Mouse (Mus musculus) lung, adult 2 months (tissue): ENCODE data around the gene Piwil4. TPM values are rescaled to one million over a fixed set of nuclear protein-coding genes. Genes with fewer than 3 reads are reported as not detected.
"Not testable (repeated sequence)": the region's sequence is repeated elsewhere in the genome, so short reads cannot be mapped to it uniquely, and the experiment has no call there.

Source experiments
- DNase-seq: peaks from one replicate; pipeline ENCODE4 v3.0.0; 2022
- H3K4me1 ChIP-seq: fragments of 200-500 bp; 2 replicates; pipeline ENCODE4 v1.6.1; 2011; ENCODE audit warnings: low read length; ENCODE audit not compliant: control insufficient read depth, insufficient read depth
- H3K4me3 ChIP-seq: fragments of 200-500 bp; replicated peaks from 2 replicates; pipeline ENCODE3; 2011; ENCODE audit warnings: low read depth, mild to moderate bottlenecking, control low read depth, low read length; ENCODE audit errors: extremely low read depth
- CTCF ChIP-seq: fragments of 200-500 bp; IDR thresholded peaks from 2 replicates; pipeline ENCODE4 v1.5.1; 2011; ENCODE audit warnings: mild to moderate bottlenecking, low read length, control low read depth; ENCODE audit not compliant: insufficient read depth
- POLR2A ChIP-seq: fragments of 200-500 bp; IDR thresholded peaks from 2 replicates; pipeline ENCODE4 v1.6.1; 2011; ENCODE audit warnings: low read depth, mild to moderate bottlenecking, control low read depth, low read length, borderline replicate concordance; ENCODE audit errors: extremely low read depth
- WGBS: fragments of 180-500 bp; shearing (Covaris S2); methylation state at CpG from one replicate; pipeline ENCODE4 v1.1.7; 2018; 5-methylcytosine and 5-hydroxymethylcytosine counted together
- polyA plus RNA-seq: library from polyadenylated mRNA; depleted of rRNA; stranded (reverse); fragments of >200 nt; gene quantifications from 2 replicates; pipeline ENCODE4 v1.2.3, GENCODE M21; 2012

Piwil4 gene
- polyA plus RNA-seq, 1 experiment = 4.6 TPM

GRCm38 (mm10) chr9:14705321-14706162 is 35.0 kb downstream of the Piwil4 start:
- 66% methylated on average over 13 of the region's 13 CpGs for WGBS

GRCm38 (mm10) chr9:14700795-14701194 is 39.7 kb downstream of the Piwil4 start:
- DNase-seq, H3K4me1 ChIP-seq, H3K4me3 ChIP-seq: not testable (repeated sequence)
- WGBS = 84% methylated on average over 1 of the region's 1 CpGs

More at GRCm38 (mm10) chr9:14705321-14706162, 35.0 kb downstream of the Piwil4 start:
- TF ChIP-seq CTCF (no peak), POLR2A (no peak)
- Histone ChIP-seq H3K4me3 (no peak overlapping the region), H3K4me1 (no peaks in the 10 kb centered on the region)
- DNase-seq = no peak

DNA sequence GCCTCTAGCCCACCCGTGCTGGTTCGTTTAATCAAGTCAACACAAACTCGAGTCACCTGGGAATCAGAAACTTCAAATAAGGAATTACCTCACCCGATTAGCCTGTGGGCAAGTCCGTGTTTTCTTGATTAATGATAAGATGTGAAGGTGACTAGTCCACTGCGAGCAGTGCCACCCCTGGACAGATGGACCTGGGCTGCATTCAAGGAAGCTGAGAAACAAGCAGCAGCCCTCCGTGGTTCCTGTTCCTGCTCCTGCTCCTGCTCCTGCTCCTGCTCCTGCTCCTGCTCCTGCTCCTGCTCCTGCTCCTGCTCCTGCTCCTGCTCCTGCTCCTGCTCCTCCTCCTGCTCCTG is 41.3 kb downstream of the Piwil4 start:
- DNase-seq = no peak
- TF ChIP-seq POLR2A = no peak
- no peak for TF ChIP-seq CTCF
- WGBS = 42% methylated on average over 7 of the region's 7 CpGs

DNA sequence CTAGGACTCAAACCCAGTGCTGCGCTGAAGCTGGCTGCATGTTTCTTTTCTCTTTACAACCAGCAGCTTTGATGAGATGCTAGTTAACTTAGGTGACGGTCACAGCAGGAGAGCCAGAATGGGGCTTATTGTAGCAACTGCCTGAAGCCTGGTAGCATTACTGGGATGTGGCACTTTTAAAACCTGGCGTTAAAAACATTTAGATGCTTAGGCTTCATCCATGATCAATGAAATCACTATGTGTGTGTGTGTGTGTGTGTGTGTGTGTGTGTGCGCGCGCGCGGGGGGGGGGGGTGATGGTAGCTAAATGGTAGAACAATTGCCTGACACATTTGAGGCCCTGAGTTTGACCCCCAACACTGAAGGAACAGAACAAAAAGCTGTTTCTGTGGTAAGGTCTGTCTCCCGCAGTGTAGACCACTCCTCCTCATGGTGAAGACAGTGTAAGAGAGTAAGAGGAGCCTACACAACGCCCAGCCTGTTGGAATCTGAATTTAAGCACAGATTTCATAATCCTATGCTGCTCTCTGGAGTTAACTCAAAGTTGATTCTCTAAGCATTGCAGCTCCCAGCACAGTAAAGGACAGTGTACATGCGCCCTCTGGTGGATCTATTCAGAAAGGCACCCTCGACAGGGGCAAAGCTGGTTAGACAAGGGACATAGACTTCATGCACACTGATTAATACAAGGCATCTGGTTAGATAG is 41.8 kb downstream of the Piwil4 start:
- 56% methylated on average over 12 of the region's 12 CpGs for WGBS
- DNase-seq = peak; percentile 87
- TF ChIP-seq POLR2A (no peak), CTCF (peak; percentile 88)

More for the DNA sequence above, 41.3 kb downstream of the Piwil4 start:
- H3K4me1 ChIP-seq = no peaks in the 10 kb centered on the region
- no peak overlapping the region for H3K4me3 ChIP-seq

DNA sequence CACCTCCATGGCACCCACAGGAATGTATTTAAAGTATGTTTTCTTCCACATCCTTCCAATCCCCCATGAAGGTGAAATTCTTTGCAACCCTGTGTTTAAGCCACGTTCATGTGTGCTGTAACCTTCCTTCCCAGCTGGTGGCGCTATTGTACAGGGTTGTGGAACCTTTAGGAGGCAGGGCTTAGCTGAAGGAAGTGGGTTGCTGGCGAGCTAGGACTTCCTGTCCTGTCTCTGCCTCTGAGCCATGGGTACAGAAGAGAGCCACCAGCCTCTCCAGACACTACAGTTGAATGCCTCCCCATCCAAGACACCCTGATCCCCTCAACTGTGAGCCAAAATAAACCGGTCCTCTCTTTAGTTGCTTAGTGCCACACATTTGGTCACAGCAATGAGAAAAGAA is 42.6 kb downstream of the Piwil4 start:
- Histone ChIP-seq H3K4me1 (no peaks in the 10 kb centered on the region), H3K4me3 (no peak overlapping the region)
- no peak for TF ChIP-seq POLR2A
- peak; percentile 45; the same call in 1 of the 2 replicates for TF ChIP-seq CTCF
- peak; percentile 28 for DNase-seq
- WGBS = 57% methylated on average over 4 of the region's 4 CpGs

More for the DNA sequence above, 41.8 kb downstream of the Piwil4 start:
- Histone ChIP-seq H3K4me3 (no peak overlapping the region), H3K4me1 (no peaks in the 10 kb centered on the region)

- no peak for DNase-seq
- WGBS = 50% methylated on average over 12 of the region's 12 CpGs
- no peak for TF ChIP-seq CTCF
- no peak for TF ChIP-seq POLR2A
- H3K4me3 ChIP-seq = no peak overlapping the region
- H3K4me1 ChIP-seq = no peaks in the 10 kb centered on the region
These were observed 51.0 kb downstream of the Piwil4 start for GRCm38 (mm10) chr9:14689376-14690108.

- WGBS = 79% methylated on average over 4 of the region's 4 CpGs
These were observed 56.2 kb downstream of the Piwil4 start for GRCm38 (mm10) chr9:14684363-14684762.

GRCm38 (mm10) chr9:14682741-14683140 is 57.8 kb downstream of the Piwil4 start:
- no peak for DNase-seq
- TF ChIP-seq POLR2A = no peak
- no peak for TF ChIP-seq CTCF
- no peaks in the 10 kb centered on the region for H3K4me1 ChIP-seq
- no peak overlapping the region for H3K4me3 ChIP-seq

More at GRCm38 (mm10) chr9:14684363-14684762, 56.2 kb downstream of the Piwil4 start:
- Histone ChIP-seq H3K4me3 (no peak overlapping the region), H3K4me1 (no peaks in the 10 kb centered on the region)
- no peak for DNase-seq
- no peak for TF ChIP-seq POLR2A
- TF ChIP-seq CTCF = no peak

DNA sequence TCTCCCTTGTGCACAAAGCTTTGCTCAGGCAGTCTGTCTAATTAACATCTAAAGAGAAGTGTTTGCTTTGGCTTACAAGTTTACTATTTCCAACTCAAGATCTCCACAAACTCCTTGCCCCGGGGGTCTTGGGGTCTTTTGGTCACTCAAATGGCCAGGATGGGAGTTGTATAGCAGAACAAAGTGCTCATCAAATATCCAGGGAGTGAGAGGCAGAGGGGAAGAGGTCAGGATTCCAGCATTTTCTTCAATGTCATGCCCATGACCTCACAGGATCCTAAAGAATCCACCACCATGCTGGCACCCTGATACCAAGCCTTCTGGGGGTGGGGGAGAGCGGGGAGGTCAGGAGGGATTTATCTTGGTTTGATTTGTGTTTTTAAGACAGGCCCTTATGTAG is 59.9 kb downstream of the Piwil4 start:
- H3K4me1 ChIP-seq = no peaks in the 10 kb centered on the region
- 65% methylated on average over 2 of the region's 2 CpGs for WGBS
- no peak overlapping the region for H3K4me3 ChIP-seq
- DNase-seq = no peak
- TF ChIP-seq POLR2A (no peak), CTCF (no peak)
